Comparison of ENCODE assay signal across 8 mouse cellular contexts in the genomic region with DNA sequence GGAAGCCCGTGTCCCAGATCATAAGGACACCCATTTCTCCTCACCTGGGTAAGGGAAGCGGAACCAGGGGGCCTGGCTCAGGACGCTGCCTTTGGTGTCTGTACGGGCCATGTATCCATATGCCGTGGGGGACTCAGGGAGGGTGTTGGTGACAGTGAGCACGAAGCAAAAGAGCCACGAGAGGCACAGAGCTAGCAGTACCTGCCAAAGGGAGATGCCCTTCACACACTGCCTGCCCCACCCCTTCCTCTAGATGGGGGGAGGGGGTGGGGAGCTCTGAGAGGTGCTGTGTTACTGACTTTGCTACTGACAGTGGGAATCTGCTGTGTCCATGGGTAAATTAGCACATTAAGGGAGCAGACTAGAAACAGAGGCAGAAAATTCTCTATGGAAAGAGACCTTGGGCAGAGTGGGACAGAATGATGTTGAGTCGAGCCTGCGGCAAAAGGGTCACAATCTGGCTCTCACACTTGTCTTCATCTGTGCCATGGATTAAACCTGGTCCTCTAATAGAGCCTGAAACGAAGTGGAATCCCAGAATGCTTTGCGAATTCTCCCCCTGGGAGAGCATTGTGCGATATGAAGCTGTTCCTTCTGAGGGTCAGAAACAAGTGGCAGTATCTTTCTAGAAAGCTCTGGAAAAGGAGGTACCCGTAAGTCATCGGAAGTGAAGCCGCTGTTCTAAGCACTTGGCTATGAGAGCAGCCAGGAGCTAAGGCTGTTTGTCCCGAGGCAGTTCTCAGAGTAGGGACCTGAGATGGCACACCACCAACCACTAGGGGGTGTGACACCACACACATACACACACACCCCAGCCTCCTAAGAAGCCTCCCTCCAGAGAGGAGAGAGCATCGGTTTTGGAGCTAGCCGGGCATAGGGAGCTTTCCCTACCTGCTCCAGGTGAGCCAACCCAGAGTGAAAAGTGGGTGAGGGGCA. TPM values are rescaled to one million over a fixed set of nuclear protein-coding genes. Genes with fewer than 3 reads are reported as not detected.
DNase-seq lines count a peak whose midpoint lies in the region; ATAC-seq and TF ChIP-seq lines count a peak whose summit lies in the region.

No protein-coding gene starts in this region.

- peak overlapping the region; percentile 45 for H3K4me2 ChIP-seq in kidney, embryonic 16.5 days (replicated peaks; ENCODE audit: low read depth, low read length)
- H3K4me2 ChIP-seq in stomach, embryonic 16.5 days (ENCODE audit: low read depth, low read length): peak overlapping the region; percentile 31; the same call in 1 of the 2 replicates

- TF ChIP-seq POLR2A in heart, adult 2 months (IDR thresholded peaks at IDR 0.05; ENCODE audit: insufficient read depth, low read depth, low read length): no peak
- TF ChIP-seq POLR2A in bone marrow macrophage, adult 2 months (IDR thresholded peaks at IDR 0.05; ENCODE audit: borderline replicate concordance, low read depth, low read length): no peak

- ATAC-seq in kidney, embryonic 16.5 days (ENCODE audit: low FRiP score, low TSS enrichment): peak; percentile 85
- peak; percentile 82 for ATAC-seq in megakaryocyte, adult 5-6 weeks (ENCODE audit: poor library complexity, severe bottlenecking)
- peak; percentile 73; the same call in 1 of the 2 replicates for ATAC-seq in stomach, embryonic 16.5 days (ENCODE audit: insufficient read depth, low FRiP score)
- ATAC-seq in erythroid progenitor cell, adult 5-6 weeks (replicated peaks; ENCODE audit: low FRiP score, poor library complexity, severe bottlenecking): no peak

- no peak overlapping the region for H3K27ac ChIP-seq in heart, adult 2 months
- no peak overlapping the region for H3K27ac ChIP-seq in bone marrow macrophage, adult 2 months (ENCODE audit: insufficient read depth, low read depth, low read length)
- no peak overlapping the region for H3K27ac ChIP-seq in kidney, embryonic 16.5 days (ENCODE audit: low read length)
- no peak overlapping the region for H3K27ac ChIP-seq in stomach, embryonic 16.5 days (ENCODE audit: low read length)

- no peaks in the 10 kb centered on the region for H3K9me3 ChIP-seq in kidney, embryonic 16.5 days (ENCODE audit: low read length)
- no peaks in the 10 kb centered on the region for H3K9me3 ChIP-seq in stomach, embryonic 16.5 days (replicated peaks; ENCODE audit: control insufficient read depth, low read length)

- TF ChIP-seq CTCF in heart, adult 2 months (IDR thresholded peaks at IDR 0.05): peak; percentile 47
- peak; percentile 59 for TF ChIP-seq CTCF in bone marrow macrophage, adult 2 months (IDR thresholded peaks at IDR 0.05; ENCODE audit: low read depth, low read length)

- intact Hi-C loops in heart, adult 2 months (cut with DNase I): no loop called here

- H3K9ac ChIP-seq in heart, adult 2 months (ENCODE audit: low read depth, low read length): no peak overlapping the region
- no peak overlapping the region for H3K9ac ChIP-seq in kidney, embryonic 16.5 days (replicated peaks; ENCODE audit: low read length)
- H3K9ac ChIP-seq in stomach, embryonic 16.5 days (ENCODE audit: low read length): no peak overlapping the region

- H3K4me1 ChIP-seq in heart, adult 2 months (ENCODE audit: control insufficient read depth, insufficient read depth, low read length): no peaks in the 10 kb centered on the region
- H3K4me1 ChIP-seq in bone marrow macrophage, adult 2 months (ENCODE audit: control insufficient read depth, insufficient read depth, low read length): peaks cover 10% of the 10 kb centered on the region; the same call in 1 of the 2 replicates
- H3K4me1 ChIP-seq in kidney, embryonic 16.5 days (ENCODE audit: insufficient read depth, low read length): no peaks in the 10 kb centered on the region; the same call in 1 of the 2 replicates
- H3K4me1 ChIP-seq in stomach, embryonic 16.5 days (ENCODE audit: control insufficient read depth, insufficient read depth, low read length): no peaks in the 10 kb centered on the region

- H3K36me3 ChIP-seq in heart, adult 2 months (ENCODE audit: control insufficient read depth, insufficient read depth, low read length): no peaks in the 10 kb centered on the region
- H3K36me3 ChIP-seq in kidney, embryonic 16.5 days (ENCODE audit: insufficient read depth, low read length): no peaks in the 10 kb centered on the region
- no peaks in the 10 kb centered on the region; the same call in 1 of the 2 replicates for H3K36me3 ChIP-seq in stomach, embryonic 16.5 days (ENCODE audit: control insufficient read depth, insufficient read depth, low read length)

- 45% methylated on average over 18 of the region's 18 CpGs for WGBS in heart, adult 2 months
- 55% methylated on average over 18 of the region's 18 CpGs for WGBS in kidney, embryonic 16.5 days
- 47% methylated on average over 18 of the region's 18 CpGs for WGBS in stomach, embryonic 16.5 days

- H3K4me3 ChIP-seq in heart, adult 2 months: no peak overlapping the region
- H3K4me3 ChIP-seq in bone marrow macrophage, adult 2 months (ENCODE audit: insufficient read depth, low read length): peak overlapping the region; percentile 20
- peak overlapping the region; percentile 0; the same call in 1 of the 2 replicates for H3K4me3 ChIP-seq in kidney, embryonic 16.5 days (ENCODE audit: low read length)
- peak overlapping the region; percentile 11; the same call in 1 of the 2 replicates for H3K4me3 ChIP-seq in stomach, embryonic 16.5 days (replicated peaks; ENCODE audit: low read length)

- H3K27me3 ChIP-seq in heart, adult 2 months (ENCODE audit: control insufficient read depth, insufficient read depth, low read length): no peaks in the 10 kb centered on the region
- H3K27me3 ChIP-seq in kidney, embryonic 16.5 days (ENCODE audit: insufficient read depth, low read length): no peaks in the 10 kb centered on the region
- no peaks in the 10 kb centered on the region for H3K27me3 ChIP-seq in stomach, embryonic 16.5 days (ENCODE audit: control insufficient read depth, insufficient read depth, low read length)

- H3K79me2 ChIP-seq in heart, adult 2 months (replicated peaks; ENCODE audit: control insufficient read depth, insufficient read depth, low read length): no peaks in the 10 kb centered on the region

- DNase-seq in heart, adult 2 months: no peak
- DNase-seq in heart, adult 8-10 months (ENCODE audit: low spot score): no peak
- DNase-seq in forelimb bud, embryonic 11.5 days (ENCODE audit: low read depth, low spot score): peak; percentile 39

- TF ChIP-seq EP300 in heart, adult 2 months (IDR thresholded peaks at IDR 0.05; ENCODE audit: insufficient read depth, low read depth, low read length): no peak

RNA-seq across cellular contexts. Expression of a gene that starts 33.0 kb away (rescaled TPM):
- total RNA-seq in heart, adult 2 months (2021): under 1 TPM; 0.16 to 0.21 TPM
- polyA plus RNA-seq in heart, adult 2 months (2012; rRNA removed): 0.55 and 0.76 TPM in 2 replicates
- total RNA-seq in heart, adult 8-10 months (2022): under 1 TPM in 2 of 4 experiments, not detected in 2; 0.31 to 0.32 TPM
- polyA plus RNA-seq in bone marrow macrophage, adult 2 months (2012; ENCODE audit: insufficient read depth, insufficient read length, missing spikeins): not detected in 2 replicates
- 0.27 and 0.35 TPM in 2 replicates for polyA plus RNA-seq in kidney, embryonic 16.5 days (2015; fragmentation: Nextera tagmentation; extraction: Ambion mirVana)
- total RNA-seq in megakaryocyte, adult 5-6 weeks (2015): 0.36 TPM in 1 of 2 replicates, not detected in the other
- total RNA-seq in megakaryocyte, adult 5-6 weeks (2017): 0.11 and 0.73 TPM in 2 replicates
- polyA plus RNA-seq in stomach, embryonic 16.5 days (2015; fragmentation: Nextera tagmentation; extraction: Ambion mirVana): 4.3 and 5.1 TPM in 2 replicates
- not detected in 2 replicates for total RNA-seq in erythroid progenitor cell, adult 5-6 weeks (2015; ENCODE audit: low replicate concordance)
- total RNA-seq in erythroid progenitor cell, adult 5-6 weeks (2017; ENCODE audit: low replicate concordance): not detected in 2 replicates

RNA-seq across cellular contexts. Expression of a gene that starts 35.2 kb away (rescaled TPM):
- not detected for total RNA-seq in heart, adult 2 months (2021)
- polyA plus RNA-seq in heart, adult 2 months (2012; rRNA removed): not detected in 2 replicates
- total RNA-seq in heart, adult 8-10 months (2022): not detected
- polyA plus RNA-seq in bone marrow macrophage, adult 2 months (2012; ENCODE audit: insufficient read depth, insufficient read length, missing spikeins): not detected in 2 replicates
- not detected in 2 replicates for polyA plus RNA-seq in kidney, embryonic 16.5 days (2015; fragmentation: Nextera tagmentation; extraction: Ambion mirVana)
- not detected in 2 replicates for total RNA-seq in megakaryocyte, adult 5-6 weeks (2015)
- total RNA-seq in megakaryocyte, adult 5-6 weeks (2017): not detected in 2 replicates
- polyA plus RNA-seq in stomach, embryonic 16.5 days (2015; fragmentation: Nextera tagmentation; extraction: Ambion mirVana): not detected in 2 replicates
- total RNA-seq in erythroid progenitor cell, adult 5-6 weeks (2015; ENCODE audit: low replicate concordance): not detected in 2 replicates
- total RNA-seq in erythroid progenitor cell, adult 5-6 weeks (2017; ENCODE audit: low replicate concordance): not detected in 2 replicates

RNA-seq across cellular contexts. Expression of a gene that starts 44.5 kb away (rescaled TPM):
- 10 to 100 TPM; 12.7 to 13.4 TPM for total RNA-seq in heart, adult 2 months (2021)
- 8.1 and 13.3 TPM in 2 replicates for polyA plus RNA-seq in heart, adult 2 months (2012; rRNA removed)
- total RNA-seq in heart, adult 8-10 months (2022): 10 to 100 TPM; 11.6 to 15.9 (median 13.3) TPM
- 85.3 and 90.3 TPM in 2 replicates for polyA plus RNA-seq in bone marrow macrophage, adult 2 months (2012; ENCODE audit: insufficient read depth, insufficient read length, missing spikeins)
- 11.2 and 11.3 TPM in 2 replicates for polyA plus RNA-seq in kidney, embryonic 16.5 days (2015; fragmentation: Nextera tagmentation; extraction: Ambion mirVana)
- 4.2 and 7.6 TPM in 2 replicates for total RNA-seq in megakaryocyte, adult 5-6 weeks (2015)
- 19.6 and 27.5 TPM in 2 replicates for total RNA-seq in megakaryocyte, adult 5-6 weeks (2017)
- 8.8 and 9.6 TPM in 2 replicates for polyA plus RNA-seq in stomach, embryonic 16.5 days (2015; fragmentation: Nextera tagmentation; extraction: Ambion mirVana)
- total RNA-seq in erythroid progenitor cell, adult 5-6 weeks (2015; ENCODE audit: low replicate concordance): 35.6 and 63.1 TPM in 2 replicates
- total RNA-seq in erythroid progenitor cell, adult 5-6 weeks (2017; ENCODE audit: low replicate concordance): 74.3 and 74.4 TPM in 2 replicates
